Mouse (Mus musculus): ENCODE results near the gene Eif4e2. TPM values are rescaled to one million over a fixed set of nuclear protein-coding genes. Genes with fewer than 3 reads are reported as not detected.

Gene Eif4e2
- total RNA-seq (2014; rRNA removed) (39.3 and 39.4 TPM in 2 replicates), polyA plus RNA-seq (2012; rRNA removed) (23.3 and 23.8 TPM in 2 replicates)

- peaks cover 22% of the 10 kb centered on the region for H3K4me1 ChIP-seq (ENCODE audit: control insufficient read depth, insufficient read depth, low read length)
- peaks cover 19% of the 10 kb centered on the region; the same call in 1 of the 2 replicates for H3K79me2 ChIP-seq (ENCODE audit: control insufficient read depth, insufficient read depth, low read length)
- TF ChIP-seq POLR2A (IDR thresholded peaks at IDR 0.05; ENCODE audit: extremely low read depth, insufficient read depth, low read length) (peak; percentile 63; the same call in 1 of the 2 replicates), CTCF (IDR thresholded peaks at IDR 0.05; ENCODE audit: low read depth, low read length) (no peak)
- H3K9ac ChIP-seq (ENCODE audit: low read depth, low read length): peak within 1 kb of the TSS; percentile 81
- H3K27ac ChIP-seq (replicated peaks; ENCODE audit: insufficient read depth, low read depth, low read length): peak within 1 kb of the TSS; percentile 72
- WGBS: under 1% methylated on average over 95 of the region's 99 CpGs
- no peaks in the 10 kb centered on the region for H3K27me3 ChIP-seq (ENCODE audit: control insufficient read depth, insufficient read depth, low read length)
- H3K4me3 ChIP-seq (ENCODE audit: insufficient read depth, low read depth, low read length): peak within 1 kb of the TSS; percentile 82
- peak; percentile 84 for DNase-seq (ENCODE audit: extremely low read depth, low read depth, low spot score)
- H3K36me3 ChIP-seq (ENCODE audit: control insufficient read depth, insufficient read depth, low read length): peaks cover 6% of the 10 kb centered on the region
Measured at GRCm38 (mm10) chr1:87213735-87214704, at the start of gene Eif4e2. Gene Eif4e2, plus strand, starts transcription at chr1:87213914.

GRCm38 (mm10) chr1:87164164-87164795 lies 49.4 kb upstream of the Eif4e2 start:
- DNase-seq (ENCODE audit: extremely low read depth, low read depth, low spot score): no peak
- no peaks in the 10 kb centered on the region for H3K36me3 ChIP-seq (ENCODE audit: control insufficient read depth, insufficient read depth, low read length)
- H3K4me3 ChIP-seq (ENCODE audit: insufficient read depth, low read depth, low read length): no peak overlapping the region
- H3K9ac ChIP-seq (ENCODE audit: low read depth, low read length): no peak overlapping the region
- no peaks in the 10 kb centered on the region for H3K79me2 ChIP-seq (ENCODE audit: control insufficient read depth, insufficient read depth, low read length)
- no peak for TF ChIP-seq CTCF (IDR thresholded peaks at IDR 0.05; ENCODE audit: low read depth, low read length)
- TF ChIP-seq POLR2A (IDR thresholded peaks at IDR 0.05; ENCODE audit: extremely low read depth, insufficient read depth, low read length): no peak
- H3K27ac ChIP-seq (replicated peaks; ENCODE audit: insufficient read depth, low read depth, low read length): no peak overlapping the region
- 47% methylated on average over 11 of the region's 11 CpGs for WGBS
- no peaks in the 10 kb centered on the region for H3K4me1 ChIP-seq (ENCODE audit: control insufficient read depth, insufficient read depth, low read length)
- H3K27me3 ChIP-seq (ENCODE audit: control insufficient read depth, insufficient read depth, low read length): 0 out of 2 replicates have a peak, but pooled peaks cover 3% of the 10 kb centered on the region

- Histone ChIP-seq H3K9ac (ENCODE audit: low read depth, low read length) (no peak overlapping the region), H3K4me3 (ENCODE audit: insufficient read depth, low read depth, low read length) (no peak overlapping the region), H3K36me3 (ENCODE audit: control insufficient read depth, insufficient read depth, low read length) (no peaks in the 10 kb centered on the region), H3K27ac (replicated peaks; ENCODE audit: insufficient read depth, low read depth, low read length) (no peak overlapping the region), H3K4me1 (ENCODE audit: control insufficient read depth, insufficient read depth, low read length) (no peaks in the 10 kb centered on the region), H3K27me3 (ENCODE audit: control insufficient read depth, insufficient read depth, low read length) (0 out of 2 replicates have a peak, but pooled peaks cover 3% of the 10 kb centered on the region), H3K79me2 (ENCODE audit: control insufficient read depth, insufficient read depth, low read length) (no peaks in the 10 kb centered on the region)
- TF ChIP-seq POLR2A (IDR thresholded peaks at IDR 0.05; ENCODE audit: extremely low read depth, insufficient read depth, low read length): no peak
- no peak for TF ChIP-seq CTCF (IDR thresholded peaks at IDR 0.05; ENCODE audit: low read depth, low read length)
- DNase-seq (ENCODE audit: extremely low read depth, low read depth, low spot score): no peak
- 64% methylated on average over 9 of the region's 9 CpGs for WGBS
Measured at GRCm38 (mm10) chr1:87164796-87165184, 48.9 kb upstream of the Eif4e2 start.

GRCm38 (mm10) chr1:87170458-87170857 lies 43.3 kb upstream of the Eif4e2 start:
- Histone ChIP-seq H3K4me1 (ENCODE audit: control insufficient read depth, insufficient read depth, low read length) (no peaks in the 10 kb centered on the region), H3K27me3 (ENCODE audit: control insufficient read depth, insufficient read depth, low read length) (no peaks in the 10 kb centered on the region), H3K79me2 (ENCODE audit: control insufficient read depth, insufficient read depth, low read length) (no peaks in the 10 kb centered on the region), H3K9ac (ENCODE audit: low read depth, low read length) (no peak overlapping the region), H3K4me3 (ENCODE audit: insufficient read depth, low read depth, low read length) (no peak overlapping the region), H3K27ac (replicated peaks; ENCODE audit: insufficient read depth, low read depth, low read length) (no peak overlapping the region), H3K36me3 (ENCODE audit: control insufficient read depth, insufficient read depth, low read length) (no peaks in the 10 kb centered on the region)
- TF ChIP-seq POLR2A (IDR thresholded peaks at IDR 0.05; ENCODE audit: extremely low read depth, insufficient read depth, low read length): no peak
- TF ChIP-seq CTCF (IDR thresholded peaks at IDR 0.05; ENCODE audit: low read depth, low read length): no peak
- no peak for DNase-seq (ENCODE audit: extremely low read depth, low read depth, low spot score)
- 17% methylated on average over 19 of the region's 19 CpGs for WGBS

DNA sequence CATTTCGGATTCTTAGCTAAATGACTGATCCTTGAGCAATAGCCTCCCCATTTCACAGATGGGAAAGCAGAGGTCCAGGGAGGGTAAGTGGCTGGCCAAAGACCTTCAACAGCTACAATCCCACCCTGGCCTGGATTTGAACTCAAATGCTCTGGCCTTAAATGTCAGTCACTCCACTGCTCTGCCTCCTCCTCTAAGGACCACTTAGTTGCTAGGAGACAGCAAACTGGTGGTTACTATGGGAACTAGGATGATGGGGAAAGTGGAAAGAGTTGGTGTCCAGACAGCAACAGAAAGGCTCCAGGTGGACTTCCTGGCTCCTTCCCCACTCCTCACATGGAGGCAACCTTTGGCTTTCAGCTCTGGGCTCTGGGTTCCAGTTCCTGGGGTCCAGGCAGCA lies 42.4 kb upstream of the Eif4e2 start:
- Histone ChIP-seq H3K79me2 (ENCODE audit: control insufficient read depth, insufficient read depth, low read length) (no peaks in the 10 kb centered on the region), H3K4me3 (ENCODE audit: insufficient read depth, low read depth, low read length) (no peak overlapping the region), H3K27ac (replicated peaks; ENCODE audit: insufficient read depth, low read depth, low read length) (no peak overlapping the region), H3K4me1 (ENCODE audit: control insufficient read depth, insufficient read depth, low read length) (no peaks in the 10 kb centered on the region), H3K36me3 (ENCODE audit: control insufficient read depth, insufficient read depth, low read length) (no peaks in the 10 kb centered on the region), H3K27me3 (ENCODE audit: control insufficient read depth, insufficient read depth, low read length) (no peaks in the 10 kb centered on the region), H3K9ac (ENCODE audit: low read depth, low read length) (no peak overlapping the region)
- DNase-seq (ENCODE audit: extremely low read depth, low read depth, low spot score): no peak
- TF ChIP-seq POLR2A (IDR thresholded peaks at IDR 0.05; ENCODE audit: extremely low read depth, insufficient read depth, low read length) (no peak), CTCF (IDR thresholded peaks at IDR 0.05; ENCODE audit: low read depth, low read length) (no peak)
- WGBS: 90% methylated on average over 1 of the region's 1 CpGs
